Mouse (Mus musculus) testis, adult 2 months (tissue): Measurements from ENCODE around the gene Rbfox2.

Experiments used
- CTCF ChIP-seq: fragments of 200-500 bp; IDR thresholded peaks from 2 replicates; pipeline ENCODE4 v1.5.1; 2012; ENCODE audit warnings: low read depth, mild to moderate bottlenecking, inconsistent platforms, low read length, moderate library complexity; ENCODE audit not compliant: control insufficient read depth, insufficient read depth, insufficient replicate concordance
- POLR2A ChIP-seq: fragments of 200-500 bp; IDR thresholded peaks from 2 replicates; pipeline ENCODE4 v1.6.1; 2012; ENCODE audit warnings: low read depth, mild to moderate bottlenecking, inconsistent platforms, low read length, moderate library complexity; ENCODE audit not compliant: control insufficient read depth

GRCm38 (mm10) chr15:77234296-77234695, 72.5 kb downstream of the Rbfox2 start:
- TF ChIP-seq CTCF = no peak
- no peak for TF ChIP-seq POLR2A
